8 mouse cellular contexts compared by ENCODE assay signal in the genomic region with DNA sequence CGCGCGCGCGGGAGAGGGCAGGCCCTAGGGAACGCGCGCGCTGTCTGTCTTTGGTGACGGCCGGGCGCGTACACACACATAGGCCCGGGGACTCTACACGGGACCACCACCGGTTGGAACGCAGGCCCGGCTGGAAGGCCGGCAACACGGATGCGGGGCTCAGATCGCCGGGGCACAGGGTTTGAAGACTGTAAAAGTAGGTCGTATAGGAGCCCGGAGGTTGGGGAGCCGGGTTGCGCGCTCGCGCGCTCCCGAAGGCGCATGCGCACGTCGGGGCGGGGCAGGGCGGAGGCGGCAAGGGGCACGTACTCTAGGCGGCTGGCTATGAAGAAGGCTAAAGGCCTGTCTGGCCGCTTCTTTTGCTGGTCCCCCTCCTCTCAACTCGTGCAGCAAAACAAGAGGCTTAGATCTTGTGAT. TPM values are rescaled to one million over a fixed set of nuclear protein-coding genes. Genes with fewer than 3 reads are reported as not detected.
DNase-seq lines count a peak whose midpoint lies in the region; ATAC-seq lines count a peak whose summit lies in the region.

No protein-coding gene starts in this region.

- peak overlapping the region; percentile 85 for H3K4me2 ChIP-seq in hindbrain, embryonic 11.5 days (replicated peaks; ENCODE audit: low read depth, low read length)

- no peaks in the 10 kb centered on the region; the same call in 1 of the 2 replicates for H3K4me1 ChIP-seq in hindbrain, embryonic 11.5 days (replicated peaks; ENCODE audit: control insufficient read depth, insufficient read depth, low read length)

- peak; percentile 95 for DNase-seq in Muller cell, postnatal 12 days (ENCODE audit: inconsistent ontology term)
- DNase-seq in cerebellum, adult 9-10 months = peak; percentile 95
- DNase-seq in frontal cortex, adult 2 months (ENCODE audit: extremely low spot score in 1 of 2, low spot score in 1 of 2) = peak; percentile 79 to 90
- DNase-seq in hindbrain, embryonic 11.5 days (ENCODE audit: low spot score) = peak; percentile 91
- DNase-seq in layer of hippocampus, postnatal 14 days (ENCODE audit: low spot score in 2 of 2) = peak; percentile 91
- peak; percentile 92 for DNase-seq in lung, postnatal 14 days
- DNase-seq in retina, postnatal 1 day = peak; percentile 93
- DNase-seq in urinary bladder, adult 18-20 months (ENCODE audit: low spot score in 2 of 2) = peak; percentile 89 to 93

- peak overlapping the region; percentile 98 for H3K27ac ChIP-seq in hindbrain, embryonic 11.5 days (ENCODE audit: low read depth, low read length)

- no peaks in the 10 kb centered on the region for H3K27me3 ChIP-seq in hindbrain, embryonic 11.5 days (ENCODE audit: control insufficient read depth, insufficient read depth, low read length)

- 1% methylated on average over 42 of the region's 43 CpGs for WGBS in hindbrain, embryonic 11.5 days

- H3K36me3 ChIP-seq in hindbrain, embryonic 11.5 days (ENCODE audit: control insufficient read depth, insufficient read depth, low read length) = peaks cover 14% of the 10 kb centered on the region

- H3K4me3 ChIP-seq in hindbrain, embryonic 11.5 days (ENCODE audit: low read depth, low read length) = peak overlapping the region; percentile 98

- peak; percentile 65 for ATAC-seq in hindbrain, embryonic 11.5 days (ENCODE audit: low FRiP score)

- H3K9ac ChIP-seq in hindbrain, embryonic 11.5 days (ENCODE audit: low read depth, low read length) = peak overlapping the region; percentile 99

- H3K9me3 ChIP-seq in hindbrain, embryonic 11.5 days (ENCODE audit: control insufficient read depth, low read length) = no peaks in the 10 kb centered on the region

RNA-seq across cellular contexts. Expression of gene Usf2, which starts 0.8 kb away (rescaled TPM):
- polyA plus RNA-seq in frontal cortex, adult 2 months (2012; rRNA removed) = 194 and 251 TPM in 2 replicates
- polyA plus RNA-seq in hindbrain, embryonic 11.5 days (2014; fragmentation: Nextera tagmentation; extraction: Ambion mirVana) = 23.5 and 25.4 TPM in 2 replicates
- 100 to 1,000 TPM; 122 to 124 TPM for total RNA-seq in layer of hippocampus, postnatal 14 days (2021)

RNA-seq across cellular contexts. Expression of gene Hamp, which starts 13.5 kb away (rescaled TPM):
- not detected in 2 replicates for polyA plus RNA-seq in frontal cortex, adult 2 months (2012; rRNA removed)
- polyA plus RNA-seq in hindbrain, embryonic 11.5 days (2014; fragmentation: Nextera tagmentation; extraction: Ambion mirVana) = not detected in 2 replicates
- total RNA-seq in layer of hippocampus, postnatal 14 days (2021) = not detected

RNA-seq across cellular contexts. Expression of gene Lsr, which starts 15.9 kb away (rescaled TPM):
- 10.3 and 12.7 TPM in 2 replicates for polyA plus RNA-seq in frontal cortex, adult 2 months (2012; rRNA removed)
- 12.8 and 13.4 TPM in 2 replicates for polyA plus RNA-seq in hindbrain, embryonic 11.5 days (2014; fragmentation: Nextera tagmentation; extraction: Ambion mirVana)
- total RNA-seq in layer of hippocampus, postnatal 14 days (2021) = 10 to 100 TPM in 1 of 2 experiments, 1 to 10 TPM in 1; 9.0 to 11.4 TPM

RNA-seq across cellular contexts. Expression of gene Fam187b, which starts 16.2 kb away (rescaled TPM):
- 0.21 and 0.26 TPM in 2 replicates for polyA plus RNA-seq in frontal cortex, adult 2 months (2012; rRNA removed)
- 0.59 and 1.1 TPM in 2 replicates for polyA plus RNA-seq in hindbrain, embryonic 11.5 days (2014; fragmentation: Nextera tagmentation; extraction: Ambion mirVana)
- under 1 TPM; 0.25 to 0.43 TPM for total RNA-seq in layer of hippocampus, postnatal 14 days (2021)

RNA-seq across cellular contexts. Expression of gene Hamp2, which starts 32.9 kb away (rescaled TPM):
- polyA plus RNA-seq in frontal cortex, adult 2 months (2012; rRNA removed) = not detected in 2 replicates
- not detected in 2 replicates for polyA plus RNA-seq in hindbrain, embryonic 11.5 days (2014; fragmentation: Nextera tagmentation; extraction: Ambion mirVana)
- total RNA-seq in layer of hippocampus, postnatal 14 days (2021) = not detected

Comparison
In these comparisons a context has a peak if more than half of its experiments do, and no peak if none do; other contexts are left out.
1. Peak in every context shown above with its lines: DNase-seq, ATAC-seq, H3K4me3 ChIP-seq and H3K27ac ChIP-seq.